Mouse (Mus musculus): ENCODE results near the gene Cfap100.

GRCm38 (mm10) chr6:90462181-90462706 is 33.6 kb upstream of the Cfap100 start, which contains the start of gene Klf15:
- TF ChIP-seq CTCF (IDR thresholded peaks at IDR 0.05; ENCODE audit: low read depth) (no peak), EP300 (IDR thresholded peaks at IDR 0.05; ENCODE audit: low read depth) (no peak)

Data from liver, embryonic 14.5 days (tissue).